Mouse (Mus musculus): ENCODE results near the gene Spock3. TPM values are rescaled to one million over a fixed set of nuclear protein-coding genes. Genes with fewer than 3 reads are reported as not detected.
"Not testable (repeated sequence)": the region's sequence is repeated elsewhere in the genome, so short reads cannot be mapped to it uniquely, and the experiment has no call there.

Spock3 gene
- total RNA-seq (2021), result under 1 TPM; 0.12 to 0.17 TPM
- long read RNA-seq, experiment 1, partial matches to known transcripts, result 0 of 1 reads
- long read RNA-seq, experiment 1, other reads (novel, unspliced or antisense), result 1 of 1 reads
- long read RNA-seq, experiment 2, result 0 reads

DNA sequence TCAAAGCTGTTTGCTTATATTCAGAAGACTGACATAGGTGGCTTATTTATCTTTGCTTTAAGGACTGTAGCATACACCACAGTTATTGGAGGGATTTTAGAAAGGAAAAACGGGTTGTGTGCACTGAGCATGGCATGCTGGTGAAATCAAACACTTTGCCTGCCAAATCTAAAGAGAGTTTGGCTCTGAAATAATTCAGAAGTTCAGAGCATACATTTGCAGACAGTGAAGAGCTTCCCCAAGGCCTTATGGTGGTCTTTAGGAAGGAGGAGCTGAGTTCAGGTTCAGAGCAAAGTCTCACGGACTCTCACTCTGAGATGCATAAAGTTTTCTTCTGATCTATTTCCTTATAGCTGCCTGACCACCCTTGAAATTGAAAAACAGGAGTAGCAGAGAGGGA is at the start of gene Spock3:
Spock3 (plus strand) TSS at position 301 of the 400 bp plus-strand sequence.
- intact Hi-C loops (cut with DNase I), result no loop called here
- DNase-seq, result no peak

DNA sequence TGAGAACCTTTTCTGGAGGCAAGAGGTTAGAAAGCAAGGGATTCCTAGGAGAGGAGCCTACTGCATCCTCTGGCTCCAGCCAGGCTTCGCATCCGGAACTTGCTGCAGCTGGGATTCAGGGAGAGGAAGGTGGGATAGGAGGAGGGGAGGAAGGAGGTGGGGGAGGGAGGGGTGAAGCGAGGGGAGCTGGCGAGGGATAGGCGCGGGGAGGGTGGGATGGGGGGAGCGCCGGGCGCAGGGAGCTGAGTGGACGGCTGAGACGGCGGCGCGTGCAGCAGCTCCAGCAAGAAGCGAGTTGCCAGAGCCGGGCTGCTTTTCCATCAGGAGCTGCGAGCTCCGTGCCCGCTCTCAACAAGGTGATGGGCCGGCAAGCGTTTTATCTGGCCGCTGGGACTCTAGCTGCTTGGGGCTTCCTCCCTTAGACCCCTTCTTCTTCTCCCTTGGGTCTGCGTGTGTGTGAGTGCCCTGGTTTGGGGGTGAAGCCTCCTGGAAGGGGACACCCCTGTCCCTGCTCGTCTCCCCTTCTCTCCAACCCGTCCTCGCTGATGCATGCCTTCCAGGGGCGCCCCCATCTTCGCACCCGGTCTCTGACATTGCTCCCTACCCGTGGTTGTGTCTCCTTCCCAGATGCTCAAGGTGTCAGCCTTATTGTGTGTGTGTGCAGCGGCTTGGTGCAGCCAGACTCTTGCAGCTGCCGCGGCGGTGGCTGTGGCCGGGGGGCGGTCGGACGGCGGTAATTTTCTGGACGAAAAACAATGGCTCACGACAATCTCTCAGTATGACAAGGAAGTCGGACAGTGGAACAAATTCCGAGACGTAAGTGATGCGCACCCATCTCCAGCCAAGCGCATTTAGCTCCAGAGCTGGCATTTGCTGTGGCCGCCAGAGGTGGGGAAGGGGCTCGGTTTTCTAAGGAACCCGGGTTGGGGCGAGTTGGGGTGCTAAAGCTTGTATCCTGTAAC is 645 bp downstream of the Spock3 start:
- peak in 1 of 2 experiments; percentile 2 for DNase-seq
- intact Hi-C loops (cut with DNase I), result no loop called here

GRCm38 (mm10) chr8:62952481-62952880 is 1.7 kb downstream of the Spock3 start:
- DNase-seq, result no peak
- intact Hi-C loops (cut with DNase I), result no loop called here

- no peak for DNase-seq
- intact Hi-C loops (cut with DNase I), result no loop called here
Observed at GRCm38 (mm10) chr8:62962608-62963007, 11.8 kb downstream of the Spock3 start.

DNA sequence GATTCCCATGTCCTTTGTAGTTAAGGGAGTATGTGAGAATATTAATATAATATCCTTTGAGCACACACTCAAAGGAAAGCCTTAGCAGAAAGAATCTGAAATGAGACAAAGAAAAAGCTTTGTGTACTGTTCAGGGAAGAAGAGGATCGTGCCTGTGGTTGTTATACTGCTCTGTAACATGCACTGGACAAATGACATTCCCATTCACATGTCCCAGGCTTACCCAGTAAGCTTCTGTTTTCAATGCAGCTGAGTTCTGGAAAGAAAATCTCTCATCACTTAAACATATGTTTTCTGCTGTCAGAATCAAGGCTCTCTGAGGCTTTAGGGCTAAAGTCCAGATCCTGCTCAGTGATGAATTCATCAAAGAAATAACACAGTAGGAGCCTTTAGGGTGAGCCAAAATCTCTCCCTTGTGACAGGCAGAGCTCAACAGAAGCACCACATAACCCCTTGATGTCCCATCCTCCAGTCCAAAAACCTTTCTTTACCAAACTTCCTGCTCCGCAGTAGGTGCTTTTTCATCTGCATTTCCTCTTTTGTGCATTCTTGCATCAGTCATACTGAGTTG is 19.1 kb downstream of the Spock3 start:
- intact Hi-C loops (cut with DNase I), result no loop called here
- DNase-seq, result no peak

- intact Hi-C loops (cut with DNase I), result no loop called here
- no peak for DNase-seq
Observed at GRCm38 (mm10) chr8:63088984-63089383, 138.2 kb downstream of the Spock3 start.

DNA sequence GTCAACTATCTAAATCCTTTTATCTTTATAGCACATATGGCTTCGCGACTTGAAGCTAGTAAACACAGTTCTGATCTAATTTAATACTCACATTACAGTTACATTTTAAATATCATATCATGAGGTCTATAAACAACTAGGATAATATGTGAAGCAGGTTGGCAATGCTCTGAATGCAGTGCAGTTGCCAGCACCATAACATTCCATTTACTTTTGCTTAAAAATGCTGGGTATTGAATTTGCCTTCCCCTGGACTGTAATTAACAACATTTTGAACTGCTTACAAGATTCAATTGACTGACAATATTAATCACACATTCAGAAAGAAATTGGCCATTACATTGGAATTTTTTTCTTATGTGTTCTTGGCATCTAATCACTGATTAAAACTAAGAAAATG is 147.4 kb downstream of the Spock3 start:
- no peak for DNase-seq
- intact Hi-C loops (cut with DNase I), result no loop called here

DNA sequence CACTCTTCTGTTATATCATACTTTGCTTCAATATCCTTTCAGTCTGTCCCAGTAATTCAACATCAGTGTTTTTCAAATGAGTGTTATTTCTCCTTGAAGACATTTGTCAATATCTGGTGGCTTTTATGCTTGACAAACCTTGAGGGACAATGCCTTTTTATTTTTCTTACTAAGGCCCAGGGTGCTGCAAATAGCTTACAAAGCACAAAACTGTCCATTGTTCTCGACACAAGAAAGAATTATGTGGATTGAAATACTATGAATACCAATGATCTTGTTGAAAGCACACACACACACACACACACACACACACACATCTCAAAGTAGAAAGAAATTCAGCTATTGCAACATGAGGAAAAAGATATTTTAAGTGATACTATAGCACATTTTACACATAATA is 159.0 kb downstream of the Spock3 start:
- intact Hi-C loops (cut with DNase I), result no loop called here
- DNase-seq, result no peak

DNA sequence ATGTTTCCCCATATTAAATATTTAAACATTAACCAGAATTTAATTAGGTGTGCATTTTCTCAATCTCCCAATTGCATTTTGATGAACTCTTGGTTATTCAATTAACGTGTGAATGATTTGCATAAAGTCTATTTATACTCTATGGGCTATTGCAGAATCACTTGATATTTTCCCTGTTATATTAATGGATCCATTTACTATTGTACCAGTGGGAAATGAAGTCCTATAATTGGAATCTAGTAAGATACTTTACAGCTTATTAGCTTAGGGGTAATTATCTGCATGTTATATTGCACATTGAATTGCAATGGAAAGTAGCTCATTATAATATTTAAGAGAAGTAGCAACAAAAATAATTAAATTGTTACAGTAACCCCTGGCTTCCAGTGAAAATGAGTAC is 162.1 kb downstream of the Spock3 start:
- no peak for DNase-seq
- intact Hi-C loops (cut with DNase I), result no loop called here

DNA sequence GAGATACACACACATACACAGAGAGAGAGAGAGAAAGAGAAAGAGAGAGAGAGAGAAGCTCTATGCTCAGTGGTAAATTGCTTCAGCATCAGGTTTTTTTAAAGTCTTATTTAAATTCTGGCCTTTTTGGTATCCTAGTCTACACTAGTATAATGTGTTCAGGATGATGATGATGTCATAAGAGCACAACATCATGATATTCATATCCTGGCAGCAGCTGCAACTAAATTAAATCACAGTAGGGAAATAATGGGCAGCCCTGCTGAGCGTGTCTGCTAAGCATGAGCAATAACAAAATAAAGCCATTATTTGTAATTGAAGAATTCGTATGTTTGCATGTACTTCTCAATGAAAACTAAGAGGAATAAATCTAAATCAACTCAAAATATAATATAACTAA is 169.7 kb downstream of the Spock3 start:
- DNase-seq, result no peak
- intact Hi-C loops (cut with DNase I), result no loop called here

DNA sequence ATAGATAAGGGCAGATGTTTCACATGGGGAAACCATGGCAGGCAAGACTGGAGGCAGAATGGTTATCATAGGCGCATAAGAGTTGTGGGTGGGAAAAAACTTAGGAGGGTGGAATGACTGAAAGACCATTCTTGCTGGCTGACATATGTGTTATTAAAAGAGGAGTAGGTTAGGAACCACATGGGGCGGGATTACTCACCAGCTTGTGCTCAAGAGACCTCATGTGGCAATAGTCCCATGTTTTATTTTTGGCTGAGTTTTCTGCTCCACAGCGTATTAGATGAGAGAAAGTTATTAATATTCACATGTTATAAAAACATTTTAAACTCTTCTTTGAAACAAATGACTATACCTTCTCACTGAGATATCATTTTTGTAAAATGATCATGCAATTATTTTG is 184.6 kb downstream of the Spock3 start:
- no peak for DNase-seq
- intact Hi-C loops (cut with DNase I), result no loop called here

DNA sequence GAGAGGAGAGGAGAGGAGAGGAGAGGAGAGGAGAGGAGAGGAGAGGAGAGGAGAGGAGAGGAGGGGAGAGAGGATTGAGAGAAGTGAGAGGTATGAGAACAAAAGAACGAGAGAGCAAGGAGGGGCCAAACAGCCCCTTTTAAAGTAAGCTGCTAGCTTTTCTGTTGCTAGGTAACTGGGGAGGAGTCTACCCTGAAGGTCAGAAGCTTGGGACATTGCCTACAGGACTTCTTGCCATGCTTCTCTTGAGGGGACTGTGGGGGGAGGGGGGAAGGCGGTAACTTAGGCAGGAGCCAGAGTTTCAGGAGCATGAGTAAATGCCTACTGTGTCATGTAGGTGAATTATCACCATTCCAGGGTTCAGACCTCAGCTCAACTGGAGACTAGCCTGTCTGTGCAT is 213.1 kb downstream of the Spock3 start:
- DNase-seq; intact Hi-C loops (cut with DNase I): not testable (repeated sequence)

DNA sequence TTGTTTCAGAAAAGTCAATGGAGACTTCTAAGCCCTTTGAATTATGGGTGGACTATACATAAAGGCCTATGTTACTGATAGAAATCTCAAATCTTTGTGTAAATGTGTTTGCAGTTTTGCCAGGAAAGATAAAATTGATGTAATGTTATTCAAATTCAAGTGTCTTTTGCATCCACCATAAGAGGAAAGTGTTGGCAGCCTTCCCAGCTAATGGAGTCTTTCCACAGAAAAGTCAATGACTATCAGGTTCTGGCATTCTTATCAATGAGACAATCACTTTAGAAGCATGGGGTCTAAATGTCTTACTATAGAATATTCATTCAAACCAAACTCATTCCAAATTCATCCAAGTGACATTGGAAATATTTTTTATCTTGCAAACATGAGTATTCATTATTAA is 214.5 kb downstream of the Spock3 start:
- intact Hi-C loops (cut with DNase I), result no loop called here
- DNase-seq, result no peak

- intact Hi-C loops (cut with DNase I), result no loop called here
- DNase-seq, result no peak
Observed at GRCm38 (mm10) chr8:63169956-63170355, 219.1 kb downstream of the Spock3 start.

DNA sequence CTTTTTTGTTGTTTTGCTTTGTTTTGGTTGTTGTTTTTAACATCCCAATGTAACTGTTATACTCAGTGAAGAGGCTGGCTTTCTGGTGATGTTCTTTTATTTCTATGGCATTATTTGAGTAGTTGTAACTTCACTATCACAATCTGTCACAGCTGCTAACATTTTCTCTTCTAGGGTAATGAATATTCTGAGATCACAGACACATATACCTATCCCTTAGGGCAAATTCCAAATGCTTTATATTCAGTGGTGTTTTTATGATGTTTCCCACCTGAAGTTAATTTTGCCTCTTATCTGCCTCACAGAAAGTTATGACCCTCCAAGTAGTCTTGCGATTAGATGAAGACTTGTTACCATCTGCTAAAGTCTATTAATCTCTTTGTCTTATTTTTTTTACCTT is 230.5 kb downstream of the Spock3 start:
- DNase-seq, result no peak
- intact Hi-C loops (cut with DNase I), result no loop called here

DNA sequence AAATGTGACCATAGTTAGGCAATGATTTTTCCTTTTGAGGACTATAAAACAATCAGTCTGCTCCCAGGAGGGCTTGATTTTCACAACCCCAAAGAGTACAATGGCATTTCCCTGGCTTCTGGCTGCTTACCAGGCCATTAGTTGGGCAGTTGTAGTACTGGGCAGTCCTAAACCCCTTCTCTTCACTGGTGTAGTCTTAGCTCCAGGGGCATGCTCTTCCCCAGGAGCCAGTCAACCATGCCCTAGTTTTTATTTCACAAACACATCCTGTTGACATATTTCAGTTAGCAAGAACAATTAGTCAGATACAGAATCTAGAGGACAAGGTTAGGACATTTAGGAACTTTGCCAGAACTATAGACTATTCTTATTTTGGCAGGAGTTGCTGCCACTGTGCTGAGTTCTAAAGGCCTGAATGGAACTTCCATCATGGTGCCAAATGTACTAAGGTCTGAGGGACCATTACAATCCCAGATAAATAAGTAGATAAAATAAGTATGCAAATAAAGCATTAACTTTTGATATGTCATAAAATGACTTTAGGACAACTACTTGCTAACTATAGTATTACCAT is 308.1 kb downstream of the Spock3 start:
- intact Hi-C loops (cut with DNase I), result no loop called here

DNA sequence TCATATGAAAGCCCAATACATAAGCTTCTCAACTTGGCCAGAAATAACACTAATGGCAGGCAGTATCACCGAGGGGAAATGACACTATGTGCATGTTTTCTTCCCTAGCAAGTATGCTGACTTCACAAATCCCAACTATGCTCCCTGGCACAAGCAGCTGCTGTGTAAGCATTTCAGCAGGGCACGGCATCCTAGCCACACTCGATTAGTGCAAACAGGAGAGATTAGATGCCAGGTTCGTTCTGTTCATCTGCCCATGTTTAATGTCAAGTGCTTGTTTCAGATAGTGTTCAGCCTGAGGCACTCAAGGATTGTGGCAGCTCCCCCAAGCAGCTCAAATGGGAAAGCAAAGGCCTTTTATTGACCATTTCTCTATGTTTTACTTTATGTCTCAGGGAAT is 311.7 kb downstream of the Spock3 start:
- DNase-seq, result peak; percentile 8 to 13
- intact Hi-C loops (cut with DNase I), result no loop called here

More for the DNA sequence above, 308.1 kb downstream of the Spock3 start:
- DNase-seq, result peak in 1 of 2 experiments; percentile 2

GRCm38 (mm10) chr8:63335366-63335765 is 384.6 kb downstream of the Spock3 start:
- intact Hi-C loops (cut with DNase I), result no loop called here
- DNase-seq, result no peak

DNA sequence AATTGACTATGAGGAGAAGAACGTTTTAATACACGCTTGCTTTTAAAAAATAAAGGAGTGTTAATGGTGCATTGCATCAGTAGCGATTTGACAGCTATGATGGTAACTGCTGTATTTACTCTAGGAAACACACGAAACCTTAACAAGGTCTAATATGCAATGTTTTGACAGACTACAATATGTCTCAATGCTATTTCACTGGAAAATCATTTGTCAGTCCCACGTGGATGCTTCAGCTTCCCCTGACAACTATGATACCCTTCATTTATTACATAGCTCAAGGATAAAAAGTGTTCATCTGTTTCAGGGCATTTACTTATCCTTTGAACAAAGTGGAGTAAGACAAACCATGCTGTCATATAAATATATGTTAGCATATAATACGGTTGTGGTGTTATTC is 417.8 kb downstream of the Spock3 start:
- intact Hi-C loops (cut with DNase I), result no loop called here
- DNase-seq, result no peak

GRCm38 (mm10) chr8:63397659-63398058 is 446.9 kb downstream of the Spock3 start:
- intact Hi-C loops (cut with DNase I), result no loop called here
- no peak for DNase-seq
